ENCODE assay signal across 29 mouse cellular contexts in the genomic region with DNA sequence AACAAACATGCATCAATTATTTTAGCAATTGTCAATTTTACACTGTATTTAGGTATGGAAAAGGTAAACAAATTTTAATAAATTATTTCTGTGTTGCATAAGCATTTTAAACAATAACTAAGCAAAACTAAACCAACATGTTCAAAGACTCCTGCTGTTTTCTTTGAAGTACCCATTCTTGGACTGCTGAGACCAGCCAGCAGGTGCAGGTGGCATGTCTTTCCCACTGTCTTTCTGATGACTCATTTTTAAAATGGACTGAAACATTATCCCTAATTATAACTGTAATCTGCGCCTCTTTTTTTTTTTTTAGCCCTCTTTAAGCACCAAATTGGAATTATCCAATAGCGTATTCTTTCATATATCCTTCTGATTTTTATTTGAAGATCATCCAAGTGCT.
"Had no signal": no experiment of that assay in that cellular context is flagged by ENCODE, and none has a peak within 500 bp of the region (broad histone marks: within the 10 kb centered on the region; RNA-seq: fewer than 3 reads in every experiment).

No protein-coding gene starts in this region.

- H3K4me3 ChIP-seq: heart, embryonic 10.5 days; heart, embryonic 12.5 days; heart, embryonic 13.5 days; heart, embryonic 15.5 days; hindbrain, embryonic 10.5 days; hindbrain, embryonic 12.5 days; hindbrain, embryonic 13.5 days; hindbrain, embryonic 15.5 days; intestine, embryonic 15.5 days; kidney, embryonic 15.5 days; layer of hippocampus, adult 2 months had no signal

- H3K36me3 ChIP-seq: heart, embryonic 10.5 days; heart, embryonic 12.5 days; heart, embryonic 13.5 days; heart, embryonic 15.5 days; hindbrain, embryonic 10.5 days; hindbrain, embryonic 12.5 days; hindbrain, embryonic 13.5 days; hindbrain, embryonic 15.5 days; intestine, embryonic 15.5 days; kidney, embryonic 15.5 days had no signal

- DNase-seq: heart, postnatal 10 days; heart, postnatal 14 days; heart, postnatal 36 days; heart, postnatal 4 days; kidney, adult 11 months; kidney, adult 18-20 months; kidney, adult 2 months; kidney, adult 8-10 months; kidney, adult 9 months; kidney, postnatal 10 days; kidney, postnatal 14 days; kidney, postnatal 25 days; kidney, postnatal 36 days; kidney, postnatal 4 days; layer of hippocampus, adult 9-11 months; layer of hippocampus, postnatal 36 days had no signal

- H3K27me3 ChIP-seq: heart, embryonic 12.5 days; heart, embryonic 13.5 days; heart, embryonic 15.5 days; hindbrain, embryonic 12.5 days; hindbrain, embryonic 13.5 days; hindbrain, embryonic 15.5 days; intestine, embryonic 15.5 days; kidney, embryonic 15.5 days had no signal

- H3K4me2 ChIP-seq: heart, embryonic 11.5 days; heart, embryonic 12.5 days; heart, embryonic 13.5 days; heart, embryonic 15.5 days; hindbrain, embryonic 12.5 days; hindbrain, embryonic 13.5 days; hindbrain, embryonic 14.5 days; hindbrain, embryonic 15.5 days; intestine, embryonic 15.5 days; kidney, embryonic 15.5 days had no signal
